Mouse (Mus musculus) kidney, adult 2 months (tissue): ENCODE measurements at regions not wholly inside any gene's neighbourhood (a gene's known extent, or its start where the extent isn't known, plus 50 kb on each side); places are given as distances from the start of the nearest gene placed in this dataset.

Source experiments
- CTCF ChIP-seq: fragments of 200-500 bp; conservative IDR thresholded peaks from 2 replicates; pipeline ENCODE4 v1.5.1; 2011; ENCODE audit warnings: low read depth, mild to moderate bottlenecking, control low read depth, low read length, moderate library complexity, mixed read lengths; ENCODE audit not compliant: insufficient read depth, insufficient read length
- POLR2A ChIP-seq: fragments of 200-500 bp; IDR thresholded peaks from one replicate; pipeline ENCODE4 v1.6.1; 2011; ENCODE audit warnings: low read depth, low read length, control low read depth

- TF ChIP-seq CTCF (no peak), POLR2A (no peak)
These were observed 527.5 kb upstream of the Gm5415 start for GRCm38 (mm10) chr1:33074551-33074950.
